Mouse (Mus musculus) kidney, postnatal 4 days (tissue): ENCODE measurements at regions not wholly inside any gene's neighbourhood (a gene's known extent, or its start where the extent isn't known, plus 50 kb on each side); places are given as distances from the start of the nearest gene placed in this dataset.

Source experiments
- DNase-seq, 2 experiments: peaks; one replicate each; pipeline ENCODE4 v3.0.0; 2021; ENCODE audit warnings: mixed read lengths in 2 of 2

DNA sequence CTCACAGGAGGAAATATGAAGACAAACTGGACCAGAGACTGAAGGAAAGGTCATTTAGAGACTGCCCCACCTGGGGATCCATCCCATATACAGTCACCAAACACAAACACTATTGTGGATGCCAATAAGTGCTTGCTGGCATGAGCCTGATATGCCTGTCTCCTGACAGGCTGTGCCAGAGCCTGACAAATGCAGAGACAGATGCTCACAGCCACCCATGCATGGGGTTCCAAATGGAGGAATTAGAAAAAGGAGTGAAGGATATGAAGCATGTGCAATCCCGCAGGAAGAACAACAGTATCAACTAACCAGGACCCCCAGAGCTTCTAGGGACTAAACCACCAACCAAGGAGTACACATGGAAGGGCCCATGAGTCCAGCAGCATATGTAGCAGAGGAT, 505.9 kb downstream of the Gm6685 start:
- DNase-seq, result no peak

DNA sequence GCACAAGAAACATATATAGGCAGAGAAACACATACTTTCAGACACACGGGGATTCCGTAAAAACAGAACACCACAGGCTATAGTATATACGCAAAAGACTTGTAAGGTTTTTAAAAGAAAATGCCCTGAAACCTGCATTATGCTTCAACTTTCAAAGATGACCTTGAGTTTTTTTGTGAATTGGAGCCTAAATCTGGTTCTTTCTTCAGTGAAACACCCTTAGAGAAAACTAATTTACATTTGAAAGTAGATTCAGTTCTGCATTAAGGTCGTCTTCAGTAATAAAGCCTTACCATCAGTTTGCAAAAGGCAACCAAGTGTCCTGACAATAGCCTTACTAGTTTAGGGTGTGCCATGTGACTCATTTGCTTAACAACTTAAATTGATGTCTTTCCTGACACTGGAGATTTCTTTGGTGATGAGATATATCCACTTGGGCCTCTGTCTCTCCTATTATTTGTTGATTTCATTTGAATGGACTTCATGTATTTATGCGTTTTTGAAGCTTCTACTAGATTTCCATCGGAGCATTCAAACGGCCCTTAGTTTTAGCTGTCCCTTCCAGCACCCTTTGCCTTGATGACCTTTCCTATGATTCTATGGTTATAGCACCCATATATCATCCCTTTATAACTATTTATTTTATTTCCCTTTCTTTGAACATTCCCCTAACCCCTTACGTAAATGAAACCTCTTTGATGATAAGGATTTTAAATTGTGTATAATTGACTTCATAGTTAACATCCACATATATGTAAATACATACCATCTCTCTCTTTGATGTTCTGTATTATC, 539.6 kb downstream of the Gm6685 start:
- DNase-seq, result no peak

DNA sequence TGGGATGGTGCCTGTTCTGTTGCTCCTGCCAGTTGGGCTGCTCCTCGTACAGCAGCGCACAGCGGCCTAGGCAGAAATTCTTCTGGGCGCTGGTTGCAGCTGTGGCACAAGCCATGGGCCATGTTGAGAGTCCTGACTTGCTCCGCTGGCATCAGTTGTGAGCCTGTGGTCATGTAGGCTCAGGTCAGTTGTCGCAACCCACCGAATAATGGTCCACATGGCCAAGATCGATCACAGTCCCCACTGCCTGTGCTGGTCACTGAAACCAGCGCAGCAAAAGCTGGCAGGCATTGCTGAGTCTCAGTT, 585.8 kb downstream of the Gm6685 start:
- no peak for DNase-seq

- peak; percentile 71 to 78 for DNase-seq
Measured at GRCm38 (mm10) chr11:27753212-27753912, 586.3 kb downstream of the Gm6685 start.

GRCm38 (mm10) chr11:27726109-27726508, 613.6 kb downstream of the Gm6685 start:
- no peak for DNase-seq

DNA sequence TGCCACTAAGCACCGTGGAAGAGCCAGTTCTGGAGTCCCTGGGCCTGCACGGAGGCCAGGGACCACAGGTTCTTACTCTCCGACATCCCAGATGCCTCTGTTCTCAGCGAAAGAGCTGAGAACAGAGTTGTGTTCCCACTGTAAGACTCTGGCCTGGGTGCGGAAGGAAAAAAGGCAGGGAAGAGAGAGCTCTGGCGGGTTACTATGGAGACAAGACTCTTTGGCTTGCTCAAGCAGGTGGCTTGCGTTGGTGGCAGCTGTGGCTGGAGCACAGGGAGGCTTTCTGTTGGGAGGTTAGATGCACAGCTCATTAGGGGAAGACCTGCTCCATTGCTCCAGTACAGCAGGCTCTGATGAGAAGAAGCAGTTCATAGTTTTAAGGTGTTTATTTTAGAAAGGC, 618.3 kb downstream of the Gm6685 start:
- DNase-seq, result no peak

GRCm38 (mm10) chr11:27672436-27672835, 667.2 kb downstream of the Gm6685 start:
- no peak for DNase-seq
